Mouse (Mus musculus) bone marrow, adult 2 months (tissue): ENCODE measurements at regions not wholly inside any gene's neighbourhood (a gene's known extent, or its start where the extent isn't known, plus 50 kb on each side); places are given as distances from the start of the nearest gene placed in this dataset.

Experiments used
- CTCF ChIP-seq: fragments of 200-500 bp; IDR thresholded peaks from 2 replicates; pipeline ENCODE4 v1.5.1; 2011; ENCODE audit warnings: low read length, control low read depth; ENCODE audit not compliant: control insufficient read depth, insufficient read depth
- POLR2A ChIP-seq: fragments of 200-500 bp; IDR thresholded peaks from 2 replicates; pipeline ENCODE4 v1.6.1; 2011; ENCODE audit warnings: low read depth, mild to moderate bottlenecking, control low read depth, low read length, borderline replicate concordance; ENCODE audit not compliant: control insufficient read depth

DNA sequence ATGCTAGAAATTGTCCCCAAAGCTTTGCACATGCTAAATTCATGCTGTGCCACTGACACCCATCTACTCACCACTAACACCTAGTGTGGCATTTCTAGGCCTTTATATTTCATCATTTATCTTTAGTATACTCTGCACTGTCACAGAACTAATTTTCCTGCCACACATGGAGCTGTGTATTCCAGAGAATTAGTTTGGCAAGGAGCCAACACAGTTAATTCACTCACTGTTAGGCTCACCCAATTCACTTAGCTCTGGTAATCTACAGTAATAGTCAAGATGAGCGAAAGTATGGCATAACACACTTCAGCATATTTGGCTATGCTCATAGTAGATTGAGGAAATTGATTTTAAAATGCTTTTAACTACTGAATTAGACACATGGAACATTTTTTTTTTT is 532.0 kb downstream of the Ptprc start:
- TF ChIP-seq CTCF = no peak
- TF ChIP-seq POLR2A = no peak
